Mouse (Mus musculus) lung, postnatal 0 days (tissue): ENCODE measurements around the gene Psat1. TPM values are rescaled to one million over a fixed set of nuclear protein-coding genes. Genes with fewer than 3 reads are reported as not detected.

ENCODE experiments used
- ATAC-seq: fragments of 200-750 bp; cut with Nextera tagmentation; 2 replicates; pipeline ENCODE4 v1.8.0; 2017; ENCODE audit warnings: moderate library complexity
- DNase-seq: peaks from one replicate; pipeline ENCODE4 v3.0.0-alpha.2; 2016; ENCODE audit warnings: low spot score
- H3K27ac ChIP-seq: fragments of 300-500 bp; sonication (generic); 2 replicates; pipeline ENCODE4 v1.5.1; 2014; ENCODE audit warnings: antibody characterized with exemption, mild to moderate bottlenecking, low read length, mixed read lengths
- H3K27me3 ChIP-seq: fragments of 300-500 bp; sonication (generic); replicated peaks from 2 replicates; pipeline ENCODE4 v1.6.1; 2014; ENCODE audit warnings: low read length, mixed read lengths; ENCODE audit not compliant: insufficient read depth
- H3K36me3 ChIP-seq: fragments of 300-500 bp; sonication (generic); 2 replicates; pipeline ENCODE4 v1.6.1; 2014; ENCODE audit warnings: low read length, mixed read lengths; ENCODE audit not compliant: insufficient read depth
- H3K4me1 ChIP-seq: fragments of 300-500 bp; sonication (generic); 2 replicates; pipeline ENCODE4 v1.6.1; 2014; ENCODE audit warnings: antibody characterized with exemption, low read depth, low read length, mixed read lengths; ENCODE audit not compliant: insufficient read depth
- H3K4me2 ChIP-seq: fragments of 300-500 bp; sonication (generic); replicated peaks from 2 replicates; pipeline ENCODE4 v1.6.1; 2014; ENCODE audit warnings: low read depth, mild to moderate bottlenecking, low read length, moderate library complexity, mixed read lengths
- H3K4me3 ChIP-seq: fragments of 300-500 bp; sonication (generic); 2 replicates; pipeline ENCODE4 v1.5.1; 2014; ENCODE audit warnings: low read depth, low read length
- H3K9ac ChIP-seq: fragments of 300-500 bp; sonication (generic); replicated peaks from 2 replicates; pipeline ENCODE4 v1.6.1; 2014; ENCODE audit warnings: low read depth, mild to moderate bottlenecking
- H3K9me3 ChIP-seq: fragments of 300-500 bp; sonication (generic); 2 replicates; pipeline ENCODE4 v1.6.1; 2016; ENCODE audit warnings: low read length, mixed read lengths
- CTCF ChIP-seq: IDR thresholded peaks from 2 replicates; pipeline ENCODE4 v1.5.1; 2016; ENCODE audit warnings: antibody characterized with exemption, mild to moderate bottlenecking
- EP300 ChIP-seq: IDR thresholded peaks from 2 replicates; pipeline ENCODE4 v1.6.1; 2016; ENCODE audit warnings: antibody characterized with exemption, mild to moderate bottlenecking, control low read depth
- WGBS: fragments of 180-500 bp; shearing (Covaris S2); extraction: QIAGEN DNeasy Blood & Tissue Kit; methylation state at CpG from one replicate; pipeline ENCODE4 v1.1.7; 2014; 5-methylcytosine and 5-hydroxymethylcytosine counted together
- polyA plus RNA-seq: library from polyadenylated mRNA; unstranded; fragments of >200 nt; fragmentation: Nextera tagmentation; extraction: Ambion mirVana; gene quantifications from 2 replicates; pipeline ENCODE4 v1.2.1, GENCODE M21; 2015

Psat1 gene
- polyA plus RNA-seq, 1 experiment from 2014 or later: 35.2 TPM

GRCm38 (mm10) chr19:15908016-15908415, 39.1 kb downstream of the Psat1 start:
- ATAC-seq (no peak), DNase-seq (no peak)
- Histone ChIP-seq H3K27me3 (no peaks in the 10 kb centered on the region), H3K9me3 (no peaks in the 10 kb centered on the region), H3K9ac (no peak overlapping the region), H3K4me2 (no peak overlapping the region), H3K27ac (no peak overlapping the region), H3K4me1 (no peaks in the 10 kb centered on the region), H3K4me3 (no peak overlapping the region), H3K36me3 (no peaks in the 10 kb centered on the region; the same call in 1 of the 2 replicates)
- WGBS: 95% methylated on average over 5 of the region's 5 CpGs
- TF ChIP-seq EP300 (no peak), CTCF (no peak)

DNA sequence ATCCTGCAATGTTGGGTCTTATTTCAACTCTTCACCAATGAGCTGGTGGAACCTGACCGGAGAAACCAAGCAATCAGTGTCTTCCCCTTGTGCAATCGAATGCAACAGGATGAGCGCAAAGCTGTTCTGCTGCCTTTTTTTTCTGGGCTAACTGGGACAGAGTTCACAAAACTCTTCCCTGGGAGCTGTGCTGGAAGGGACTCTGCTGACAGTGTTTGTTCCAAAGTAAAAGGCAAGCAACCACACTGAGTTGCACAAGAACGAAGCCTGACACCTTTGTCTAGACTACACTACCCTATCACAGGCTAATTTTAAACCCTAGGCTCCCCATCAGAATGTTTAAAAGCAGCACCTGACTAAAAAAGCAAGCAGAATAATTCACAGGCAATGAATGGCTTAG, 42.4 kb downstream of the Psat1 start:
- Histone ChIP-seq H3K9me3 (no peaks in the 10 kb centered on the region), H3K27ac (no peak overlapping the region), H3K9ac (no peak overlapping the region), H3K4me3 (no peak overlapping the region), H3K4me2 (no peak overlapping the region), H3K36me3 (no peaks in the 10 kb centered on the region; the same call in 1 of the 2 replicates), H3K4me1 (no peaks in the 10 kb centered on the region), H3K27me3 (no peaks in the 10 kb centered on the region)
- peak; percentile 65 for ATAC-seq
- no peak for TF ChIP-seq EP300
- 73% methylated on average over 4 of the region's 4 CpGs for WGBS
- peak; percentile 74 for DNase-seq

DNA sequence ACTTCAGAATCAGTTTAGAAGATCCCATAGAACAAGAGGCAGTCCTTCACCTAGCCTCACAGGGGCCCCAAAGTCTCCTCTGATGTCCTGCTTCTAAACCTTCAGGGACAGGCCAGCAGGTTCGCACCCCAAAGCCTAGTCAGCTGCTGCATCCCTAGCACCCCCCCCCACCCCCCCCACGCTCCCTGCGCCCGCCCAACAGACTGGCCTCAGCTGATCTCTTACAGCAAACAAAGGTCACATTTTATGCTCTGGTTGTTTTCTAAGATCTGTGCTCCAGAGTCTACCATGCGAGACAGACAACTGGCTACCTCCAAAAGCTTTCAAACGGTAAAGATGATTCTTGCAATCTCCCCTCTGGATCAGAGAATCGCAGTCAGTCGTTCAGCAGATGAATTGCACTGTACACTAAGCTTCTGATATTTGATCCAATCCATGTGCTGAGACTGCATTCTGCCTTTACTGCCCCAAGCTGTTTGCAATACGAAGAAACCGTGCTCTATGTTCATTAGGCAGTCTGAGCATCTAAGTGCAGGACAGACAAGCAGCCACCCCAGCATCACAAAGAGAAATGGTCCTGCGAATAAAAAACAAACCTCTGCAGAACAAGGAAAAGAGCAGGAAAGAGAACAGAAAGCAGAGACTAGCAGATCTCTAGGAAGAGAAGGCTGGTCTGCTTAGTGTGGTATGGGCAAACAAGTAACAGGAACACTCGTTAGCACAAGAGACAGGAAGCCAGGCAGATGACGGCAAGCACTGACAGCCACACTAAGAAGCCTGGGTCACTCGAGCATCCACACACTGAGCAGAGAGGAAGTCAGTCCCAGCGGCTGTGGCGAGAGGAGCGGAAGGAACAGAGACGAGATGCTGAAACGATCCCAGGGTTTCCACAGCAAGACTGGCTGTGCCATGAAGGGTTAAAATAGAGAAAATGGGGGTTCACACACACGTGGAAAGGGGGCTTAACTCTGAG, 43.3 kb downstream of the Psat1 start:
- H3K27me3 ChIP-seq: no peaks in the 10 kb centered on the region
- H3K4me2 ChIP-seq: no peak overlapping the region
- no peak for TF ChIP-seq EP300
- H3K4me3 ChIP-seq: no peak overlapping the region
- ATAC-seq (peak; percentile 57), DNase-seq (peak; percentile 36)
- H3K9me3 ChIP-seq: no peaks in the 10 kb centered on the region
- WGBS: 62% methylated on average over 20 of the region's 20 CpGs
- no peaks in the 10 kb centered on the region for H3K4me1 ChIP-seq
- H3K36me3 ChIP-seq: no peaks in the 10 kb centered on the region; the same call in 1 of the 2 replicates
- no peak overlapping the region for H3K27ac ChIP-seq
- no peak overlapping the region for H3K9ac ChIP-seq

GRCm38 (mm10) chr19:15895681-15896080, 51.5 kb downstream of the Psat1 start:
- H3K9ac ChIP-seq: no peak overlapping the region
- WGBS: 76% methylated on average over 3 of the region's 3 CpGs
- no peaks in the 10 kb centered on the region for H3K4me1 ChIP-seq
- no peaks in the 10 kb centered on the region for H3K27me3 ChIP-seq
- no peaks in the 10 kb centered on the region for H3K9me3 ChIP-seq
- ATAC-seq (no peak), DNase-seq (no peak)
- H3K36me3 ChIP-seq: no peaks in the 10 kb centered on the region
- H3K4me2 ChIP-seq: no peak overlapping the region
- no peak overlapping the region for H3K4me3 ChIP-seq
- H3K27ac ChIP-seq: no peak overlapping the region
- TF ChIP-seq CTCF: no peak
- TF ChIP-seq EP300: no peak

DNA sequence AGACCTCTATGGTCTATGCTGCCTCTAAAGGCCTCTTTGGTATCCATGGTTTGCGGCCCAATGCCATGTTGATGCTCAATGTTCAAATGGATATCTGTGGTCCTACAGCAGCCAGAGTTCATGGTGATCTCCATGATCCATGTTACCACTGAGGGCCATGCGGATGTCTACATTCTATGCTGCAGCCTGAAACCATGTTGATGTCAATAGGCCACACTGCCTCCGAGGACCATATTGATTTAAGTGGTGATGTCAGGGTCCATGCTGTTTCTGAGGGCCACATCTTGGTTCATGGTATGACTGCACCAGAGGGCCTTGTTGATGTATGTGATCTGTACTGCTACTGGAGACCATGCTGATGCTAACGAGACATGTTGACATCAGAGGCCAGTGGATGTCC, 55.0 kb downstream of the Psat1 start:
- no peak for ATAC-seq

DNA sequence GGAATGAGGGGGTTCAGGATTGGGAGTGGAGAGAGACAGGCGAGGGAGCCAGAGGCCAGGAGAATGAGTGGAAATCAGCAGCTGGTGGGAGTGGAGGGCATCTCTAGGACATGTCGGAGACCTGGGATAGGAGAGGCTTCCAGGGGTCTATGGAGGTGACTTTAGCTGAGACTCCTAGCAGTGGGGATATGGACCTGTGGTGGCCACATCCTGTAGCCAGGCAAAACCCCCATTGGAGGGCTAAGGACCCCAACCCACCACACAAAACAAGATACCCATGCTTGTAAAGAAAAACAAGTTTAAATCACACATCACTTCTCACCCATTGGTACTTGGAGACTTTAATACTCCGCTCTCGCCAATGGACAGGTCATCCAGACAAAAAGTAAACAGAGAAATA, 58.7 kb downstream of the Psat1 start:
- no peak for ATAC-seq
- no peak overlapping the region for H3K4me3 ChIP-seq
- H3K4me2 ChIP-seq: no peak overlapping the region
- H3K36me3 ChIP-seq: no peaks in the 10 kb centered on the region
- WGBS: 86% methylated on average over 4 of the region's 4 CpGs
- no peaks in the 10 kb centered on the region for H3K9me3 ChIP-seq
- no peaks in the 10 kb centered on the region for H3K27me3 ChIP-seq
- no peak overlapping the region for H3K27ac ChIP-seq
- TF ChIP-seq EP300: no peak
- no peak for TF ChIP-seq CTCF
- DNase-seq: no peak
- no peaks in the 10 kb centered on the region for H3K4me1 ChIP-seq
- H3K9ac ChIP-seq: no peak overlapping the region

More for the DNA sequence above, 55.0 kb downstream of the Psat1 start:
- no peak for DNase-seq
- H3K9ac ChIP-seq: no peak overlapping the region
- WGBS: 92% methylated on average over 4 of the region's 4 CpGs
- no peak overlapping the region for H3K27ac ChIP-seq
- H3K36me3 ChIP-seq: no peaks in the 10 kb centered on the region
- no peaks in the 10 kb centered on the region for H3K4me1 ChIP-seq
- no peak overlapping the region for H3K4me3 ChIP-seq
- H3K9me3 ChIP-seq: no peaks in the 10 kb centered on the region
- H3K27me3 ChIP-seq: no peaks in the 10 kb centered on the region
- TF ChIP-seq CTCF (no peak), EP300 (no peak)
- no peak overlapping the region for H3K4me2 ChIP-seq
